Mouse (Mus musculus) fibroblast of lung, adult 2 months (primary cell): ENCODE data around the gene Dpm1.

ENCODE experiments used
- DNase-seq: peaks from one replicate; pipeline ENCODE4 v3.0.0-alpha.2; 2011; ENCODE audit warnings: low read depth

Gene Dpm1

DNA sequence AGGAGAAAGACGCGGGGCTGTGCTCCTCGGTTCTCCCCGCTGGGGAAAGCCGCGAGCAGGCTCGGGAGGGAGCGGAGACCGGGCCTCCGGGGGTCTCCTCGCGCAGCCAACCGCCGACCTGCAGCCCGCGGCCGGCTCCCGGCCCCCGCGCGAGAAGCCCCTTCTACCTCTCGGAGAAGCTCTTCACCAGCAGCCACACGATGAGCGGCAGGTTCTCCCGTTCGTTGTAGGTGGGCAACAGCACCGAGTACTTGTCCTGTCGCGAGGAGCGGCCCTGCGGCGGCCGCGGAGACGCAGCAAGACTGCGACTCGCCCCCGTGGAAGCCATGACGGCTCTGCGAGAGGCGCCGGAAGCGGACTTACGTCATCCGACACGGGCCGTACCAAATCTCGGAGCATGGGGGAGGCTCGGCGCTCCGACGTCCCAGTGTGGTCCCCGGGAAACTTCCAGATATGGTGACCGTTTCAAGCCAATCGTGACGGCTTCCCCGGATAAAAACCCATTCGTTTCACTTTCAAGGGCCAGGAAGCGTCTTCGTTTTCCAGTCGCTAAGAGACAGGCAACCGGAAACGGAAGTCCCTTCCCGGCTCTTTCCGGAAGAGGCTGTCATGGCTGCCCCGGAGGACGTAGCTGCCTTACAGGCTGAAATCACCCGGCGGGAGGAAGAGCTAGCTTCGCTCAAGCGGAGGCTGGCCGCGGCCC is at the start of gene Dpm1, which contains the start of the genes Gm20716 and Mocs3:
Gene Dpm1 (minus strand): TSS at position 566 of the 703 bp plus-strand sequence.
Gene Gm20716 (minus strand): TSS at position 339 of the 703 bp plus-strand sequence.
Gene Mocs3 (plus strand): TSS at position 597 of the 703 bp plus-strand sequence.
- peak; percentile 71 for DNase-seq

- no peak for DNase-seq
These were observed 44.1 kb upstream of the Dpm1 start for GRCm38 (mm10) chr2:168274374-168274935.

- DNase-seq = no peak
These were observed 43.0 kb upstream of the Dpm1 start for GRCm38 (mm10) chr2:168273387-168273786.

DNA sequence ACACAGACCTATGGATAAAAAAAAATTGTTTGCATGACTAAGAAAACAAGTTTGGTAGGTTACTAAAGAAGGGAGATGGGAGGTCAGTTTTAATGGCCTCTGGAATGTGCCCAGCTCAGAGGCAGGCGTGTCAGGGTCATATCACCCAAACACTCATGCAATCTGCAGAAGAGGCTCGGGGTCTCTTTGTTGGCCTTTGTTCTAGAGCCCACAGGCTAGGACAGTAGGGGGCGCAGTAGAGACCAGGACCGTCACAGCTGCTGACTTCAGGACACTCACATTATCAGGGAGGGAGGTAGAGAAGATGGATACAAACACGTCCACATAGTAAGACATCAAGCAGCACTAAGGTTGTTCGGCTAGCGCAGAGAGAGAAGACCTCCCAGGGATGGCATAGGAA is 37.6 kb upstream of the Dpm1 start:
- DNase-seq = no peak

GRCm38 (mm10) chr2:168260900-168261299 is 30.5 kb upstream of the Dpm1 start:
- DNase-seq = no peak

DNA sequence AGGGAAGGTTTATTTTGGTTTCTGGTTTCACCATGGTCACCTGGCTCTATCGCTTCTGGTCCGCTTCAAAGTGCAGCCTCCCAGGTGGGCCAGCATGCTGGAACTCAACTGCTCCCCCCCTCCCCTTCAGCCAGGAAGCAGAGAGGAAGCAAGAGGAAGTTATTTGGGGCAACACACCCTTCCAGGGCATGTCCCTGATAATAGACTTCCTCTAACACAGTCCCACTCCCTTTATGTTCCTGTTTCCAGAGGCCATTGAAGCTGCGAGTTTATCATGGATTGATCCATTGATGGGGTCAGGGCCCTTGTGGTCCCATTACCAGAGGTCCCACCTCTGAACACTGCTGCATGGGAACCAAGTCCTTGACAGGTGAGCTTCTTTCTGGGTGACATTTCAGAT is 29.7 kb upstream of the Dpm1 start:
- no peak for DNase-seq

DNA sequence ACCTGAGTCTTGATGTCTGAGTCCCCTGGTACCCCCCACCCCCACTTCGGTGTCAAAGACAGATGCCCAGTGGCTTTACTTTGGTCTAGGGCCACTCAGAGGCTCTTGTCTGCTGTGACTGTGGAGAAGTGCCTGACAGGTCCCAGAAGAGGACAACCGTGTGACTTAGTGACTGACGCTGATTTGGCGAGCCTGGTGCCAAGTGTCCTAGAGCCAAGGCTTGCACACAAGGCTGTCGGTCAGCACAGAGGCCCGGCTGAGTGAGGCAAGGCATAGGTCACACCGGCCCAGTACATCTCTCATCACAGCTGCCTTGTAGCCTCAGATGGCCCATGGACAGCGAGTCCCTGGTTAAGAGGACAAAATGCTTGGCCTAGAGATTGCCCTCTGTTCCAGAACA is 28.7 kb upstream of the Dpm1 start:
- DNase-seq = no peak

- DNase-seq = no peak
These were observed 26.8 kb upstream of the Dpm1 start for GRCm38 (mm10) chr2:168257188-168257587.

DNA sequence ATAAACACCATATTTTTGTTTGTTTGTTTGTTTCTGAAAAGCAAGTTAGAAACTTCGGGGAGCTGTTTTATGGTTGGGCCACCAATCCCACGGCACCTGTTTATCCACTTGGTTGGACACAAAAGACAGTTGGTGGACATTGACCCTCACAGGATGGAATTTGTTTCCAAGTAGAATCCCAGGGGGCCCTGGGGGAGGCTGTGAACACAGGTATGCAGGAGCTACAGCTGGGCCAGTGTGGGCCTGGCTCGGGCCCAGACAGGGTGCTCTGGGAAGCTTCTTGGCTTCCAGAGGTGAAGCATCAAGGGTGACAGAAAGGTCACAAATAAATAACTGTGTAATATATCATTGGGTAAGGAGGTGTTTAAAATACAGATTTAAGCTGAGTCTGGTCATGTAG is 26.1 kb upstream of the Dpm1 start:
- no peak for DNase-seq

DNA sequence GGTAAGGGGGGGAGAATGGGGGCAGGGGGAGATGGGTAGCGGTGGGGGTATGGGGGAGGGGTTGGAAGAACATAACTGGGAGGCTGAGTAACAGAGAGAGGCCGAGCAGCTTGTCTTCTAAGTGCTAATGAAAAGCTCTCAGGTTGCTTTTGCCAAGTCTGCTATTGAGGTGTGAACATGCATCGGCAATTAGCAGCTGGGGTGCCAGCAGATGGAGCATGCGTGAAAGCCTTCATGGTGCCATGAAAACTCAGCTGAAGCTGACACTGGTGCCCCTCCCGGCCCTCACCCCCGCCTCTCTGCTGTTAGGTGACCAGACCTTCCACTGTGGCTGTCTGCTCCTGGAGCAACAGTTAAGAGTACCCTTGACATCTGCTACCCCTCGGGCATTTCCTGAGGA is 23.4 kb upstream of the Dpm1 start:
- no peak for DNase-seq

DNA sequence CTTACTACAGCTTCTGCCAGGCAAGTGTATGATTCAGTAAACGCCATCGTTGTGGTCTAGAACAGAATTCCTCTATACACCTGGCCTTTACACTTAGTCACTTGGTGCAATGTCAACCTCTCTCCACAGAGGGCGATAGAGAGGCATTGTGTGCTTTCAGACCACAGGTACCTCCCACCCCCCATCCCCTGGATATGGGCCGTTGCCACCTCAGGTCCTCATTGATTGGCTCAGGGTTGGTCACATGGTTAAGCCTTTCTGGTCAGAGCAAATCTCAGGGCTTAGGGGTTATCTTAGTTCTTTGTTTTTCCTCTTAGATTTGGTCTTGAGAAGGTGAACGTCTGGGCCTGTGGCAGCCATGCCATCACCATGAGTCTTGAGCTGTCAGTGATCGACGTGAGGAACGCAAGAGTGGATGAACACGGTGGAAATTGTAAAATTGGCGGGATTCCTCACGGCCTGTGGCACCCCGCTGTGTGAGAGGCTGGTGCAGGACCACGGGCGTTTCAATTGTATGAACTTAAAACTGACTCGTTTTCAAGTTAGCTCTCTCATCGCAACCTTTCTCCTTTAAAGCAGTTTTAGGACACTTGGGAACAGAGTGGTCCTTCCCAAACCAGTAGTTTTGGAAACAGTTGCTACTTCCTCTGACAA is 22.4 kb upstream of the Dpm1 start:
- DNase-seq = no peak

DNA sequence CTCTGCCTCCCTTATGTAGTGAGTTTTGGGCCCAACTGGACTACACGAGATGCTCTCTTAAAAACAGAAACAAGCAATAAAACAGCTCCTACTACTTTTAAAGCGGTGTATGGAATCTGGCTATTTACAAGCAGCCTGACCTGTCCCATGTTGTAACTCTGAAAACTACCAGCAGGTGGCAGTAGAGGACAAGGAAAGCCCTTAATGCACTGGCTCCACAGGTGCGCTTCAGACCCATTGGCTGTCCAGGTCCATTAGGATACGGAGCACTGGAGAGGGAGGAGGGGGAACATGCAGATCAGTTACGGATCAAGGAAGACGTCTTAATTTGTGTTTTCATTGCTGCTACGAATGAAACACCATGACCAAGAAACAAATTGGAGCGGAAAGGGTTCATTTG is 19.9 kb upstream of the Dpm1 start:
- peak; percentile 61 for DNase-seq

DNA sequence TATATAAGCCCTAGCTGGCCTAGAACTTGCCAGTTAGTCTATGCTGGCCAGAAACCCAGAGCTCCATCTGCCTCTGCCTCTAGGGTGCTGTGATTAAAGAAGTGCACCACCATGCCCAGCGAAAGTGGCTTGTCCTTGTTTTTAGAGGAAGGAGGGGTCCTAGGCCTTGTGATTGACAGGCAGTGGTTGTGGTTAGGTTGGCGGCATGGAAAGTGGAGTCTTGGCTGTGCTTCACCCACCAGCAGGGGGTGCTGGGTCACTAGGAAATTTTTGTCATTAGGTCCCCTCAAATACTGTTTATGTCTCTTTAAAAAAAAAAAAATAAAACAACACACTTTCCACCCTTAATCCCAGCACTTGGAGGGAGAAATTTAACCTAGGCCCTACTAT is 18.5 kb upstream of the Dpm1 start:
- DNase-seq = no peak

- DNase-seq = no peak
These were observed 17.9 kb upstream of the Dpm1 start for GRCm38 (mm10) chr2:168248167-168248855.

DNA sequence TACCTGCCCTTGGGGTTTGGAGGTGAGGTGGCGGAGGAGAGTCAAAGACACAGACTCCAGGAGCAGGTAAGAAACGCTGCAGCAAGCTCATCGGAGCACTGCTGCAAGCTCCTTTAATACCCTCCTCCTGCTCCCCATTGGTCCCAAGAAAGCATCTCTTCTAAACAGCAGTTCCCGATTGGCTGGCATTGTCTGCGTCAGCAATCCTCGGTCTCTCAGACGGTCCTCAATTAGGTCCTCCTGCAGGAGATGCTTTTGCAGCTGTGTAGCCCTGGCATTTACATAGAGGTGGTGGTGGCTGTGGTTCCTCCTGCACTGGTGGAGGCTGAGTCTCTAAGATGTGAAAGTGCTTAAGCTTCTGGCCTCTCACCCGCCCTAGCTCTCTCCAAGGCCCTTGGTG is 15.2 kb upstream of the Dpm1 start:
- DNase-seq = no peak

DNA sequence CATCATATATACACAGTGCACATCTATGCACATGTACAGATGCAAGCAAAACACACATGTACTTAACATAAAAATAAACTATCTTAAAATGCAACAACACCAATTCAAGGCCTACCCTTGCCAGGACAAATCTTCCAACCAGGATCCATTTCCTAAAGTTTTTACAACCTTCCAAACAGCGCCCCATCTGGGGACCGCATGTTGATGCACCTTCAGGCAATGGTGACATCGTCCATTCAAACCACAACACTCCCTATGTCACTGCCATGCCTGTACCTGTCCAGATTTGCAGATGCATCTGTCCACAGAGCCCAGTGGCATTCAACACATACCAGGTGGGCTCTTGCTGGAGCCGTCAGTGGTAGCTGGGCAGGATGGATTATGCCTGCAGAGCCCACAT is 12.9 kb upstream of the Dpm1 start:
- no peak for DNase-seq

GRCm38 (mm10) chr2:168242841-168243240 is 12.4 kb upstream of the Dpm1 start:
- DNase-seq = no peak

- no peak for DNase-seq
These were observed 7.9 kb upstream of the Dpm1 start for GRCm38 (mm10) chr2:168238335-168238734.

DNA sequence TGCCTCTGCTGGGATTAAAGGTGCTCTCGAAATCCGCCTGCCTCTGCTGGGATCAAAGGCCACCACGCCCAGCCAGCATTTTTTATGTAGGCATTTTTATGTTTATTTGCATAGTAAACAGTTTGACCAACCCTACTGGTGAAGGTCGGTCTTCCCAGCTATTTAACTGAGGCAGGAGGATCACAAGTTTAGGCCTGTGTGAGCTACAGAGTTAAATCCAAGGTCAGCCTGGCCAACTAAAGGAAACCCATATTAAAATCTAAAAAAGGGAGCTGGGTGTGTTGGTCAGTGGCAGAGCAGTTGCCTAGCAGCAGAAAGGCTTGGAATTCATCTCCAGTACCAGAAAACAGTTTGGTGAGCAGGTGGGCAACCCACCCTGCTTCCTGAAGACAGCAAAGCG is 2.9 kb upstream of the Dpm1 start:
- no peak for DNase-seq

- DNase-seq = no peak
These were observed 1.1 kb upstream of the Dpm1 start for GRCm38 (mm10) chr2:168231471-168231829.

DNA sequence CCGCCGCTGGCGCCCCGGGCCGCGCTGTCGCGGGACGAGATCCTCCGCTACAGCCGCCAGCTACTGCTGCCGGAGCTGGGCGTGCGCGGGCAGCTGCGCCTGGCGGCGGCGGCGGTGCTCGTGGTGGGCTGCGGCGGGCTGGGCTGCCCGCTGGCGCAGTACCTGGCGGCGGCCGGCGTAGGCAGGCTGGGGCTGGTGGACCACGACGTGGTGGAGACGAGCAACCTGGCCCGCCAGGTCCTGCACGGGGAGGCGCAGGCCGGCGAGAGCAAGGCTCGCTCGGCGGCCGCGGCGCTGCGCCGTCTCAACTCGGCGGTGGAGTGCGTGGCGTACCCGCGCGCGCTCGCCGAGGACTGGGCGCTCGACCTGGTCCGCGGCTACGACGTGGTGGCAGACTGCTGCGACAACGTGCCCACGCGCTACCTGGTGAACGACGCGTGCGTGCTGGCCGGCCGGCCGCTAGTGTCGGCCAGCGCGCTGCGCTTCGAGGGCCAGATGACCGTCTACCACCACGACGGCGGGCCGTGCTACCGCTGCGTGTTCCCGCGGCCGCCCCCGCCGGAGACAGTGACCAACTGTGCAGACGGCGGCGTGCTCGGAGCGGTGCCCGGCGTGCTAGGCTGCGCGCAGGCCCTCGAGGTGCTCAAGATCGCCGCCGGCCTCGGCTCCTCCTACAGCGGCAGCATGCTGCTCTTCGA is 531 bp upstream of the Dpm1 start:
- no peak for DNase-seq
